Mouse (Mus musculus) heart, adult 2 months (tissue): ENCODE results near the gene Cpne4.

Experiments
- CTCF ChIP-seq: fragments of 200-600 bp; IDR thresholded peaks from 2 replicates; pipeline ENCODE4 v1.8.1; 2022; ENCODE audit warnings: antibody characterized with exemption, mild to moderate bottlenecking, moderate library complexity
- EP300 ChIP-seq: fragments of 200-500 bp; IDR thresholded peaks from 2 replicates; pipeline ENCODE4 v1.6.1; 2011; ENCODE audit warnings: low read depth, low read length, control low read depth; ENCODE audit not compliant: insufficient read depth
- POLR2A ChIP-seq: fragments of 200-500 bp; IDR thresholded peaks from 2 replicates; pipeline ENCODE4 v1.6.1; 2011; ENCODE audit warnings: mild to moderate bottlenecking, low read depth, low read length, control low read depth; ENCODE audit not compliant: insufficient read depth

GRCm38 (mm10) chr9:104652691-104653261, 105.7 kb downstream of the Cpne4 start:
- no peak for TF ChIP-seq CTCF
- no peak for TF ChIP-seq POLR2A
- TF ChIP-seq EP300: no peak
